Mouse (Mus musculus) activated CD4-positive, CD25-positive, alpha-beta regulatory T cell, adult 4 months (primary cell): ENCODE measurements around the gene Ppfia4. TPM values are rescaled to one million over a fixed set of nuclear protein-coding genes. Genes with fewer than 3 reads are reported as not detected.

Experiments used
- ATAC-seq: one replicate; pipeline ENCODE4 v1.8.0; 2017
- polyA plus RNA-seq, 2 experiments: library from polyadenylated mRNA; unstranded; fragments of 100-300 nt; shearing (Covaris generic); gene quantifications; one replicate each; pipeline ENCODE4 v1.2.1; 2017

Gene Ppfia4
- polyA plus RNA-seq = under 1 TPM in 1 of 2 experiments, not detected in 1; 0.15 TPM

- no peak for ATAC-seq
Measured at GRCm38 (mm10) chr1:134332770-134333271, at the start of gene Ppfia4. Gene Ppfia4 (minus strand): TSS chr1:134332928.

GRCm38 (mm10) chr1:134381795-134382625 is 49.3 kb upstream of the Ppfia4 start:
- ATAC-seq = no peak

- ATAC-seq = no peak
Measured at GRCm38 (mm10) chr1:134381051-134381450, 48.3 kb upstream of the Ppfia4 start.

GRCm38 (mm10) chr1:134374124-134374523 is 41.4 kb upstream of the Ppfia4 start:
- no peak for ATAC-seq

GRCm38 (mm10) chr1:134368777-134369337 is 36.1 kb upstream of the Ppfia4 start:
- ATAC-seq = no peak

- ATAC-seq = no peak
Measured at GRCm38 (mm10) chr1:134365491-134365890, 32.8 kb upstream of the Ppfia4 start.

GRCm38 (mm10) chr1:134363194-134363593 is 30.5 kb upstream of the Ppfia4 start:
- ATAC-seq = no peak

GRCm38 (mm10) chr1:134361857-134362212 is 29.1 kb upstream of the Ppfia4 start, which contains the start of gene Tmem183a:
Gene Tmem183a (minus strand): TSS chr1:134361979.
- peak; percentile 96 for ATAC-seq

- ATAC-seq = peak; percentile 36
Measured at GRCm38 (mm10) chr1:134361195-134361856, 28.6 kb upstream of the Ppfia4 start.

GRCm38 (mm10) chr1:134360656-134361055 is 27.9 kb upstream of the Ppfia4 start:
- no peak for ATAC-seq

- ATAC-seq = no peak
Measured at GRCm38 (mm10) chr1:134357461-134357860, 24.7 kb upstream of the Ppfia4 start.

- ATAC-seq = no peak
Measured at GRCm38 (mm10) chr1:134353326-134353725, 20.6 kb upstream of the Ppfia4 start.

- ATAC-seq = no peak
Measured at GRCm38 (mm10) chr1:134347791-134348190, 15.1 kb upstream of the Ppfia4 start.

GRCm38 (mm10) chr1:134345075-134345474 is 12.3 kb upstream of the Ppfia4 start:
- ATAC-seq = no peak

GRCm38 (mm10) chr1:134344005-134344950 is 11.6 kb upstream of the Ppfia4 start:
- ATAC-seq = peak; percentile 66

- no peak for ATAC-seq
Measured at GRCm38 (mm10) chr1:134343567-134343966, 10.8 kb upstream of the Ppfia4 start.

GRCm38 (mm10) chr1:134342781-134343310 is 10.1 kb upstream of the Ppfia4 start:
- no peak for ATAC-seq

- ATAC-seq = no peak
Measured at GRCm38 (mm10) chr1:134342278-134342664, 9.5 kb upstream of the Ppfia4 start.

- no peak for ATAC-seq
Measured at GRCm38 (mm10) chr1:134341641-134342277, 9.0 kb upstream of the Ppfia4 start.

GRCm38 (mm10) chr1:134339757-134340619 is 7.3 kb upstream of the Ppfia4 start:
- no peak for ATAC-seq
